In the genomic region with DNA sequence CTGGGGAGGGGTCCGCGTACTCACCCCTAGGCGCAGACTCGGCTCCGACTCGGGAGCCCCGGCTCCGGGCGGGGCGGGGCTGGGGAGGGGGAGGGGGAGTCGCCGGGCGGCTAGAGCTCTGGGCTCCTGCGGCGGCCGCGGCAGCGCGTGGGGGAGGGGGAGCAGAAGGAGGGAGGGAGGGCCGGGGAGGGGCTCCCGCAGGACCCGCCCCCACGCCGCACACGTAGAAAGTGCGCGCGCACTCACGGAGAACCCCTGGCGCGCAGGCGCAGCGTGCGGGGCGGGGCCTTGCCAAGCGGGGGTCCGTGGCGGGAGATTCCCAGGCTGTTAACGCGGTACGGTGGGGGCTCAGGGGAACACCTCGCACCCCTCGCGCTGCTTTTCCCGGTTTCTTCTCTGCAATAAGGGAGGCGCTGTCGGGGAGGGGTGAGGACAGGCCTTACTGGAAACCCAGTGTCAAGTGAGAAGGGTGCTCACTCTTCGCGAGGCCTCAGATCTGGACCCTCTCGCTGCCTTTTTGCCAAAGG, we compare ENCODE assay signal across 8 mouse cellular contexts. TPM values are rescaled to one million over a fixed set of nuclear protein-coding genes. Genes with fewer than 3 reads are reported as not detected.
DNase-seq lines count a peak whose midpoint lies in the region; ATAC-seq and TF ChIP-seq lines count a peak whose summit lies in the region.

A gene (plus strand): TSS at position 230 of the 527 bp plus-strand sequence.

- peak; percentile 97 for DNase-seq in CD4-positive, CD25-positive, alpha-beta regulatory T cell, adult 2 months (ENCODE audit: low read depth, low spot score)
- DNase-seq in c-Kit-negative CD71-positive TER-119-positive erythroid progenitor cells, embryonic 14.5 days (ENCODE audit: low read depth, low spot score), result peak; percentile 82
- peak; percentile 89 for DNase-seq in forebrain, embryonic 10.5 days (ENCODE audit: extremely low spot score, low spot score)
- DNase-seq in kidney, postnatal 25 days, result peak; percentile 95 to 97
- peak; percentile 80 to 82 (median 80) for DNase-seq in liver, embryonic 14.5 days (ENCODE audit: low read depth in 3 of 3, low spot score in 3 of 3)
- DNase-seq in neural tube, embryonic 11.5 days (ENCODE audit: low spot score), result peak; percentile 97
- DNase-seq in stomach, postnatal 0 days (ENCODE audit: low spot score), result peak; percentile 94

- H3K27ac ChIP-seq in forebrain, embryonic 10.5 days, result peak within 1 kb of the TSS; percentile 96
- peak within 1 kb of the TSS; percentile 80 for H3K27ac ChIP-seq in heart, embryonic 15.5 days
- H3K27ac ChIP-seq in liver, embryonic 14.5 days, result peak within 1 kb of the TSS; percentile 47
- peak within 1 kb of the TSS; percentile 74 for H3K27ac ChIP-seq in neural tube, embryonic 11.5 days (ENCODE audit: low read depth, low read length)
- peak within 1 kb of the TSS; percentile 90 for H3K27ac ChIP-seq in stomach, postnatal 0 days (replicated peaks)

- peak within 1 kb of the TSS; percentile 95 for H3K9ac ChIP-seq in heart, embryonic 15.5 days
- peak within 1 kb of the TSS; percentile 92 for H3K9ac ChIP-seq in liver, embryonic 14.5 days (replicated peaks)
- peak within 1 kb of the TSS; percentile 92 for H3K9ac ChIP-seq in neural tube, embryonic 11.5 days (ENCODE audit: low read length)
- H3K9ac ChIP-seq in stomach, postnatal 0 days (ENCODE audit: low read length), result peak within 1 kb of the TSS; percentile 91

- peak within 1 kb of the TSS; percentile 92 for H3K4me2 ChIP-seq in heart, embryonic 15.5 days
- peak within 1 kb of the TSS; percentile 82 for H3K4me2 ChIP-seq in liver, embryonic 14.5 days (ENCODE audit: low read depth)
- H3K4me2 ChIP-seq in neural tube, embryonic 11.5 days (ENCODE audit: low read depth), result peak within 1 kb of the TSS; percentile 86
- H3K4me2 ChIP-seq in stomach, postnatal 0 days (replicated peaks; ENCODE audit: low read depth), result peak within 1 kb of the TSS; percentile 88

- peaks cover 36% of the 10 kb centered on the region for H3K4me1 ChIP-seq in forebrain, embryonic 10.5 days
- peaks cover 35% of the 10 kb centered on the region for H3K4me1 ChIP-seq in heart, embryonic 15.5 days (replicated peaks)
- H3K4me1 ChIP-seq in liver, embryonic 14.5 days (replicated peaks; ENCODE audit: control insufficient read depth in 2 of 2, insufficient read depth in 2 of 2, low read length in 1 of 2), result peaks cover 10 to 14% of the 10 kb centered on the region in 2 experiments
- peaks cover 8% of the 10 kb centered on the region; the same call in 1 of the 2 replicates for H3K4me1 ChIP-seq in neural tube, embryonic 11.5 days (ENCODE audit: control insufficient read depth, insufficient read depth, low read length)
- H3K4me1 ChIP-seq in stomach, postnatal 0 days (replicated peaks; ENCODE audit: control insufficient read depth, insufficient read depth), result peaks cover 4% of the 10 kb centered on the region; the same call in 1 of the 2 replicates

- no peaks in the 10 kb centered on the region for H3K9me3 ChIP-seq in forebrain, embryonic 10.5 days
- H3K9me3 ChIP-seq in heart, embryonic 15.5 days (replicated peaks), result no peaks in the 10 kb centered on the region
- no peaks in the 10 kb centered on the region for H3K9me3 ChIP-seq in liver, embryonic 14.5 days (ENCODE audit: control insufficient read depth, low read length)
- no peaks in the 10 kb centered on the region for H3K9me3 ChIP-seq in neural tube, embryonic 11.5 days (ENCODE audit: control insufficient read depth, low read length)
- H3K9me3 ChIP-seq in stomach, postnatal 0 days (ENCODE audit: control insufficient read depth, low read length), result no peaks in the 10 kb centered on the region

- no peak for TF ChIP-seq CTCF in liver, embryonic 14.5 days (IDR thresholded peaks at IDR 0.05; ENCODE audit: low read depth)
- peak; percentile 29 for TF ChIP-seq CTCF in stomach, postnatal 0 days (IDR thresholded peaks at IDR 0.05; ENCODE audit: low read depth)

- no peaks in the 10 kb centered on the region; the same call in 1 of the 2 replicates for H3K36me3 ChIP-seq in forebrain, embryonic 10.5 days (replicated peaks)
- no peaks in the 10 kb centered on the region for H3K36me3 ChIP-seq in heart, embryonic 15.5 days
- H3K36me3 ChIP-seq in liver, embryonic 14.5 days (replicated peaks; ENCODE audit: control insufficient read depth, insufficient read depth, low read depth), result no peaks in the 10 kb centered on the region
- no peaks in the 10 kb centered on the region for H3K36me3 ChIP-seq in neural tube, embryonic 11.5 days (ENCODE audit: control insufficient read depth, insufficient read depth, low read length)
- no peaks in the 10 kb centered on the region for H3K36me3 ChIP-seq in stomach, postnatal 0 days (ENCODE audit: control insufficient read depth, insufficient read depth, low read length)

- WGBS in forebrain, embryonic 10.5 days, result under 1% methylated on average over 40 of the region's 50 CpGs
- under 1% methylated on average over 34 of the region's 50 CpGs for WGBS in heart, embryonic 15.5 days
- 1% methylated on average over 43 of the region's 50 CpGs for WGBS in liver, embryonic 14.5 days (ENCODE audit: insufficient replicate concordance)
- under 1% methylated on average over 41 of the region's 50 CpGs for WGBS in neural tube, embryonic 11.5 days
- under 1% methylated on average over 34 of the region's 50 CpGs for WGBS in stomach, postnatal 0 days

- H3K4me3 ChIP-seq in forebrain, embryonic 10.5 days, result peak within 1 kb of the TSS; percentile 94
- peak within 1 kb of the TSS; percentile 97 for H3K4me3 ChIP-seq in heart, embryonic 15.5 days
- peak within 1 kb of the TSS; percentile 81 to 98 for H3K4me3 ChIP-seq in liver, embryonic 14.5 days (ENCODE audit: insufficient read depth in 1 of 2, low read depth in 2 of 2, low read length in 2 of 2)
- H3K4me3 ChIP-seq in neural tube, embryonic 11.5 days (ENCODE audit: low read depth, low read length), result peak within 1 kb of the TSS; percentile 89
- peak within 1 kb of the TSS; percentile 93 for H3K4me3 ChIP-seq in stomach, postnatal 0 days (ENCODE audit: low read depth, low read length)

- ATAC-seq in heart, embryonic 15.5 days (replicated peaks; ENCODE audit: insufficient number of reproducible peaks, insufficient read depth, low FRiP score, low read depth), result peak; percentile 82
- peak; percentile 85 for ATAC-seq in liver, embryonic 14.5 days (ENCODE audit: insufficient read depth)
- peak; percentile 82 for ATAC-seq in neural tube, embryonic 11.5 days (ENCODE audit: insufficient read depth, low FRiP score, low TSS enrichment)
- ATAC-seq in stomach, postnatal 0 days (ENCODE audit: low FRiP score, low TSS enrichment), result peak; percentile 77

- no peak for TF ChIP-seq EP300 in liver, embryonic 14.5 days (IDR thresholded peaks at IDR 0.05; ENCODE audit: low read depth)
- no peak for TF ChIP-seq EP300 in stomach, postnatal 0 days (optimal IDR thresholded peaks at IDR 0.05)

- H3K27me3 ChIP-seq in forebrain, embryonic 10.5 days (ENCODE audit: poor library complexity, severe bottlenecking), result no peaks in the 10 kb centered on the region
- no peaks in the 10 kb centered on the region for H3K27me3 ChIP-seq in heart, embryonic 15.5 days
- no peaks in the 10 kb centered on the region for H3K27me3 ChIP-seq in liver, embryonic 14.5 days (ENCODE audit: control insufficient read depth, insufficient read depth, low read length)
- no peaks in the 10 kb centered on the region for H3K27me3 ChIP-seq in neural tube, embryonic 11.5 days (ENCODE audit: control insufficient read depth, insufficient read depth, low read length)
- no peaks in the 10 kb centered on the region for H3K27me3 ChIP-seq in stomach, postnatal 0 days (ENCODE audit: control insufficient read depth, insufficient read depth, low read length)

RNA-seq across cellular contexts. Expression of the gene that starts here (rescaled TPM):
- 142 and 151 TPM in 2 replicates for polyA plus RNA-seq in forebrain, embryonic 10.5 days (2016; fragmentation: Nextera tagmentation; extraction: Ambion mirVana)
- polyA plus RNA-seq in heart, embryonic 15.5 days (2015; fragmentation: Nextera tagmentation; extraction: Ambion mirVana), result 124 and 133 TPM in 2 replicates
- 60.8 and 82.6 TPM in 2 replicates for polyA plus RNA-seq in liver, embryonic 14.5 days (2012; rRNA removed)
- polyA plus RNA-seq in liver, embryonic 14.5 days (2014; fragmentation: Nextera tagmentation; extraction: Ambion mirVana), result 142 and 148 TPM in 2 replicates
- 102 and 108 TPM in 2 replicates for polyA plus RNA-seq in neural tube, embryonic 11.5 days (2014; fragmentation: Nextera tagmentation; extraction: Ambion mirVana)
- polyA plus RNA-seq in stomach, postnatal 0 days (2015; fragmentation: Nextera tagmentation; extraction: Ambion mirVana), result 163 TPM in 2 replicates

Comparison
In these comparisons a context has a peak if more than half of its experiments do, and no peak if none do; other contexts are left out.
1. Peak in every context shown above with its lines: DNase-seq, ATAC-seq, H3K4me3 ChIP-seq and H3K27ac ChIP-seq.